Mouse (Mus musculus) bone marrow macrophage, adult 2 months (primary cell): ENCODE data around the gene Golt1a.

Experiments
- CTCF ChIP-seq: IDR thresholded peaks from 2 replicates; pipeline ENCODE4 v1.5.1; 2012; ENCODE audit warnings: low read depth, mild to moderate bottlenecking, low read length, moderate library complexity
- POLR2A ChIP-seq: IDR thresholded peaks from 2 replicates; pipeline ENCODE4 v1.6.1; 2012; ENCODE audit warnings: mild to moderate bottlenecking, low read depth, low read length, borderline replicate concordance

- TF ChIP-seq CTCF (no peak), POLR2A (no peak)
Observed at GRCm38 (mm10) chr1:133307318-133307717, 2.3 kb upstream of the Golt1a start.
